Mouse (Mus musculus): ENCODE results near the gene Aif1.
"Not testable (repeated sequence)": the region's sequence is repeated elsewhere in the genome, so short reads cannot be mapped to it uniquely, and the experiment has no call there.

Aif1 gene

GRCm38 (mm10) chr17:35146139-35146538 is 29.7 kb downstream of the Aif1 start:
- DNase-seq (ENCODE audit: inconsistent ontology term): no peak

GRCm38 (mm10) chr17:35141971-35142370 is 33.9 kb downstream of the Aif1 start:
- no peak for DNase-seq (ENCODE audit: inconsistent ontology term)

GRCm38 (mm10) chr17:35140490-35140996 is 35.3 kb downstream of the Aif1 start:
- DNase-seq (ENCODE audit: inconsistent ontology term): no peak

- DNase-seq (ENCODE audit: inconsistent ontology term): no peak
These were observed 36.6 kb downstream of the Aif1 start for GRCm38 (mm10) chr17:35139269-35139668.

GRCm38 (mm10) chr17:35135591-35136320 is 40.1 kb downstream of the Aif1 start:
- DNase-seq (ENCODE audit: inconsistent ontology term): no peak

- DNase-seq (ENCODE audit: inconsistent ontology term): peak; percentile 99
These were observed 40.9 kb downstream of the Aif1 start, which contains the start of gene Bag6 for GRCm38 (mm10) chr17:35134801-35135590. Bag6 (plus strand) TSS chr17:35135178.

- no peak for DNase-seq (ENCODE audit: inconsistent ontology term)
These were observed 42.4 kb downstream of the Aif1 start for GRCm38 (mm10) chr17:35133517-35133916.

- DNase-seq (ENCODE audit: inconsistent ontology term): no peak
These were observed 43.7 kb downstream of the Aif1 start for GRCm38 (mm10) chr17:35132174-35132560.

- no peak for DNase-seq (ENCODE audit: inconsistent ontology term)
These were observed 44.2 kb downstream of the Aif1 start, which contains the start of gene Apom for GRCm38 (mm10) chr17:35131500-35132173. Apom (minus strand) TSS chr17:35132050.

GRCm38 (mm10) chr17:35131038-35131437 is 44.8 kb downstream of the Aif1 start:
- no peak for DNase-seq (ENCODE audit: inconsistent ontology term)

GRCm38 (mm10) chr17:35128996-35129395 is 46.9 kb downstream of the Aif1 start:
- no peak for DNase-seq (ENCODE audit: inconsistent ontology term)

- DNase-seq (ENCODE audit: inconsistent ontology term): no peak
These were observed 48.9 kb downstream of the Aif1 start for GRCm38 (mm10) chr17:35127017-35127416.

GRCm38 (mm10) chr17:35126206-35126611 is 49.7 kb downstream of the Aif1 start, which contains the start of gene D17H6S53E:
D17H6S53E (plus strand) TSS chr17:35126373.
- DNase-seq (ENCODE audit: inconsistent ontology term): peak; percentile 76

- no peak for DNase-seq (ENCODE audit: inconsistent ontology term)
These were observed 50.3 kb downstream of the Aif1 start for GRCm38 (mm10) chr17:35125578-35125977.

GRCm38 (mm10) chr17:35125081-35125480 is 50.8 kb downstream of the Aif1 start:
- DNase-seq (ENCODE audit: inconsistent ontology term): no peak

- not testable (repeated sequence) for DNase-seq (ENCODE audit: inconsistent ontology term)
These were observed 51.5 kb downstream of the Aif1 start for GRCm38 (mm10) chr17:35124261-35124896.

GRCm38 (mm10) chr17:35123287-35123686 is 52.6 kb downstream of the Aif1 start:
- DNase-seq (ENCODE audit: inconsistent ontology term): not testable (repeated sequence)

- DNase-seq (ENCODE audit: inconsistent ontology term): peak; percentile 76
These were observed 54.0 kb downstream of the Aif1 start, which contains the start of gene Csnk2b for GRCm38 (mm10) chr17:35121871-35122303. Csnk2b (minus strand) TSS chr17:35122053.

GRCm38 (mm10) chr17:35121143-35121799 is 54.6 kb downstream of the Aif1 start, which contains the start of gene Gpank1:
Gpank1 (plus strand) TSS chr17:35121455.
- DNase-seq (ENCODE audit: inconsistent ontology term): peak; percentile 99
